Mouse (Mus musculus) heart, embryonic 11.5 days (tissue): ENCODE measurements at regions not wholly inside any gene's neighbourhood (a gene's known extent, or its start where the extent isn't known, plus 50 kb on each side); places are given as distances from the start of the nearest gene placed in this dataset.

Experiments used
- ATAC-seq: fragments of 200-750 bp; cut with Nextera tagmentation; replicated peaks from 2 replicates; pipeline ENCODE4 v1.8.0; 2017; ENCODE audit warnings: moderate library complexity; ENCODE audit not compliant: insufficient number of reproducible peaks, low FRiP score, low TSS enrichment
- H3K27ac ChIP-seq: fragments of 300-500 bp; sonication (generic); 2 replicates; pipeline ENCODE4 v1.5.1; 2014; ENCODE audit warnings: mild to moderate bottlenecking, low read depth, low read length
- H3K27me3 ChIP-seq: fragments of 300-500 bp; sonication (generic); 2 replicates; pipeline ENCODE4 v1.6.1; 2014; ENCODE audit warnings: mild to moderate bottlenecking, low read length, mixed read lengths; ENCODE audit not compliant: control insufficient read depth, insufficient read depth
- H3K36me3 ChIP-seq: fragments of 300-500 bp; sonication (generic); 2 replicates; pipeline ENCODE4 v1.6.1; 2014; ENCODE audit warnings: mild to moderate bottlenecking, low read length, moderate library complexity, mixed read lengths; ENCODE audit not compliant: control insufficient read depth, insufficient read depth
- H3K4me1 ChIP-seq: fragments of 300-500 bp; sonication (generic); 2 replicates; pipeline ENCODE4 v1.6.1; 2014; ENCODE audit warnings: low read length; ENCODE audit not compliant: control insufficient read depth, insufficient read depth
- H3K4me2 ChIP-seq: fragments of 300-500 bp; sonication (generic); 2 replicates; pipeline ENCODE4 v1.6.1; 2014; ENCODE audit warnings: mild to moderate bottlenecking, moderate library complexity
- H3K4me3 ChIP-seq: fragments of 300-500 bp; sonication (generic); 2 replicates; pipeline ENCODE4 v1.5.1; 2014; ENCODE audit warnings: low read depth, low read length
- H3K9ac ChIP-seq: fragments of 300-500 bp; sonication (generic); 2 replicates; pipeline ENCODE4 v1.6.1; 2014; ENCODE audit warnings: mild to moderate bottlenecking, low read depth, low read length, moderate library complexity
- H3K9me3 ChIP-seq: fragments of 300-500 bp; sonication (generic); replicated peaks from 2 replicates; pipeline ENCODE4 v1.6.1; 2016; ENCODE audit warnings: low read length; ENCODE audit not compliant: control insufficient read depth
- whole genome bisulfite sequencing: fragments of 180-500 bp; shearing (Covaris S2); extraction: QIAGEN DNeasy Blood & Tissue Kit; methylation state at CpG from one replicate; pipeline ENCODE4 v1.1.7; 2014; ENCODE audit not compliant: insufficient replicate concordance; 5-methylcytosine and 5-hydroxymethylcytosine counted together

DNA sequence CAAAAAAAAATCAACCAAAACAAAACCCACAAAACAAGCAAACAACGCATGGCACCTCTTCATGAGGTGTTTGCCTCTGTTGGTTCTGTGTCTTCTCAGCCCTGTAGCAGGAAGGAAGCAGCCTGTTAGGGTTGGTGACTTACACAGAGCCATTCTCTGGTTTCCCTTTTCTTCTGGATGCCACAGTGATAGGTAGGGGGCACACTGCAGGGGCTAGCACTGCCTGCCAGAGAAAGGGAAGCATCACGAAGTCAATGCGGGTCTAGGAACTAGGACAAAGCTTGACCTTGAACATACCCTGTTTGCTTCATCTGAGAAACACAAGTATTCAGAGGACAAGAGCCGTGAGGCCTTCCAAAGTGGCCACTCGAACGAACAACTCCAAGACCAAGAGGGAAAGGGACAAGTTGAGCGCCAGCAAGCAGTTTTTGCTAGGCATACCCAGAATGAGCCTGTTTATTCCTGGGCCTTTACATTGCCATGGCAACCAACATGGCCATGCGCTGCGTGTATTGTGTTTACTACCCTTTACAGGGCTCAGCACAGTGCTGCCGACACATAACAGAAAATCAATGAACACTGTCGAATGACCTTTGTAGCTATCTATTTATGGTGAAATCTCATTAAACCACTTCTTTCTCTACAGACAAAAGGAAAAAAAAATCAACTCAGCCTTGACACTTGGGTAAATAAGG lies 91.9 kb upstream of the Dpt start:
- 74% methylated on average over 11 of the region's 11 CpGs for WGBS
- Histone ChIP-seq H3K27me3 (no peaks in the 10 kb centered on the region), H3K4me2 (no peak overlapping the region), H3K4me1 (no peaks in the 10 kb centered on the region), H3K36me3 (no peaks in the 10 kb centered on the region), H3K27ac (no peak overlapping the region), H3K9me3 (peaks cover 3% of the 10 kb centered on the region; the same call in 1 of the 2 replicates), H3K9ac (no peak overlapping the region), H3K4me3 (no peak overlapping the region)
- no peak for ATAC-seq

DNA sequence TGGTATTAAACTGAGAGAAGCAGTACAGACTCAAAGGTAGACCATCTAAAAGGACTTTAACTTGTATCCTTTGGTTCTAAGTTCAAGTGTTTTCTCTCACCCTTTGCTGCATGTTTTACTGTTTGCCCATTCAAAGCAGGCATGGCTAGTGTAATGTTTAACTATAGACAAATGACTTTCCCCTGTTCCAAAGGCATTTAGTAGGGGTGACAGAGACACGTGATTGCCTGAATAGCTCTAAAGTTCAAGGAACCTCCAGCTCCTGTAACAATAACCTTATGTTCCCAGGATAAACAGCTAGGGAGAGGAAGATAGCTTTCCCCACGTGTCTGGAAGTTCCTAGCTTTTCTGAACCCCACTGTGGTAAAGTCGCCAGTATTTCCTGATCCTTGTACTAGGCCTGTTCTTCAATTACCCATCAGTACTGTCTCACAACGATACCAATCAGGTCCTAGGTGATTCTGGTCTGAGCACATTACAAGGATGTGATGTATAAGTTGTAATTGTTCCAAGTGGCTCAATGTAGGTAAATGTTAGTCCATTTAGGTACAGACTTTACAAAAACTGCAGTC lies 92.8 kb upstream of the Dpt start:
- Histone ChIP-seq H3K4me3 (no peak overlapping the region), H3K36me3 (no peaks in the 10 kb centered on the region), H3K4me2 (no peak overlapping the region), H3K9me3 (peaks cover 3% of the 10 kb centered on the region; the same call in 1 of the 2 replicates), H3K9ac (no peak overlapping the region), H3K4me1 (no peaks in the 10 kb centered on the region), H3K27me3 (no peaks in the 10 kb centered on the region), H3K27ac (no peak overlapping the region)
- WGBS: 65% methylated on average over 4 of the region's 4 CpGs
- no peak for ATAC-seq

DNA sequence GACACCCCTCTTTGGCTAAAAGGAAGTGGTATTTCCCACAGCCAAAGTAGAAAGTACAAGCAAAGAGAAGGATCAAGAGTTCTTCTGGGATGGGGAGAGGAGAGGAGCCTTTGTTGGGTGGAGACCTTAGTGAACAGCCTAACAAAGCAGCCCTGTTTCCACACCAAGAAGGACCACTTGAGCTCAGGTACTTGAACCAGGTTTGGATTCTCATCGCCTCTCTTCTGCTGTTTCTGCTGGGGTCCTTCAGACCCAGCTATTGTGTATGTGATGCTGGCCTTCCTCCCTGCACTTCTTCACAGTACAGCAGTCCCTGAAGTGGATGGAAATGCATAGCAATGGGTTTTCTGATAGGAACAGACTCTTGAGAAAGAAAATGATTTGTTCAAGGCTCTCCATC lies 106.4 kb upstream of the Dpt start:
- Histone ChIP-seq H3K27ac (no peak overlapping the region), H3K27me3 (no peaks in the 10 kb centered on the region), H3K9ac (no peak overlapping the region), H3K4me3 (no peak overlapping the region), H3K4me2 (no peak overlapping the region), H3K9me3 (no peaks in the 10 kb centered on the region), H3K36me3 (no peaks in the 10 kb centered on the region), H3K4me1 (no peaks in the 10 kb centered on the region)
- no peak for ATAC-seq
- 65% methylated on average over 1 of the region's 1 CpGs for WGBS

DNA sequence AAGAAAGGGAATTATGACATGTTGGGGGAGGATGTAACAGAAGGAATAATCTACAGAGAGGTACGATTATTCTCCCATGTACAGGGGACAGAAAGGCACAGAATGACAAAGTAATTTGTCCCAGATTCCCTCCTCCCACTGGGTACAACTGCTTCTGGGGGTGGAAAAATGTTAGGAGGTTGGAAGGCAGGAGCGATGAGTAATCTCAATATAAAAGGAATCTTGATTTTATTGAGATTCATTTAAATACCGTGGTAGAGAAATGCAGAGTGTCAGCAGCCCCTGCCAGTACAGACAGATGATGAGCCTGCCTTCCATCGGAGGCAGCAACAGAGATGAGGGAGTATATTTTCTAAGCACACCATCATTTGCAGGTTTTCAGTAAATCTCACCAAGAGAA lies 107.1 kb upstream of the Dpt start:
- Histone ChIP-seq H3K27me3 (no peaks in the 10 kb centered on the region), H3K4me2 (no peak overlapping the region), H3K9me3 (no peaks in the 10 kb centered on the region), H3K36me3 (no peaks in the 10 kb centered on the region), H3K27ac (no peak overlapping the region), H3K4me3 (no peak overlapping the region), H3K4me1 (no peaks in the 10 kb centered on the region), H3K9ac (no peak overlapping the region)
- ATAC-seq: no peak
- WGBS: 82% methylated on average over 4 of the region's 4 CpGs

DNA sequence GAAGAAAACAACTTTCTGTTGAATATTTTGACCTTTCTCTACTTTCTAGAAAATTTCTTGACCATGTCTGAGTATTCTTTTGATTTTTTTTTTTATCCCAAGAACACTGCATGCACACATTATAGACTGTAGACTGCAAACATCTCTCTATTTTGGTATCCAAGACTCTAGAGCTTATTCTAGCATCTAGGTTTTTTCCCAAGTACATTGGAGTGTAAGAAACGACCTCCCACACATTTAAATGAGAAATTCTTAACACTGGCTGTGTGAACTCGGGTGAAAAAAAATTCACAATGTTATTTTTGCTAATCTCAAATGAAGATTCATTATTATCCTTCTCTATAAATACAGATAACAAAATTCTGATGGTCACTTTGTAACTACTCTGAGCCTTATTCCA lies 112.0 kb upstream of the Dpt start:
- Histone ChIP-seq H3K27ac (no peak overlapping the region), H3K36me3 (no peaks in the 10 kb centered on the region), H3K9me3 (no peaks in the 10 kb centered on the region), H3K4me1 (no peaks in the 10 kb centered on the region), H3K4me3 (no peak overlapping the region), H3K4me2 (no peak overlapping the region), H3K27me3 (no peaks in the 10 kb centered on the region), H3K9ac (no peak overlapping the region)
- no peak for ATAC-seq
- WGBS: 54% methylated on average over 2 of the region's 2 CpGs

DNA sequence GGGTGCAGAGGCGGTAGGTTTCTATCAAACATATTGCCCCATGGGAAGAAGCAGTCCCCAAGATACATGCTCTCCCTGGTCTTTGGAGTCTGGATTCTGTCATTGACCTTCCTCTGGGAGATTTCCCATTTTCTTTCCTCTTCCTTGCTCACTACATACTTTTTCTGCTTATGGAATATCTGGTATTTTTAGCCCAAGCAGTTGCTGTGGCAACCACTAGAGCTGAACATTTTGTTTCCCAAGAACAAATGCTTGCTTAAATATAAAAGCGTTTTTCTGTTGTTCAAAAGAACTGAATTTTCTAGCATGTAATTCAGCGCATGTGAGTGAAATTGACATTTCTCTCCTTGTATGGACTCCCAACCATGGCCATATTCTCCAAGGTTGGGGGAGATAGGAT lies 112.7 kb upstream of the Dpt start:
- Histone ChIP-seq H3K4me3 (no peak overlapping the region), H3K27ac (no peak overlapping the region), H3K9me3 (no peaks in the 10 kb centered on the region), H3K36me3 (no peaks in the 10 kb centered on the region), H3K4me1 (no peaks in the 10 kb centered on the region), H3K27me3 (no peaks in the 10 kb centered on the region), H3K9ac (no peak overlapping the region), H3K4me2 (no peak overlapping the region)
- ATAC-seq: no peak
- WGBS: 87% methylated on average over 3 of the region's 3 CpGs

DNA sequence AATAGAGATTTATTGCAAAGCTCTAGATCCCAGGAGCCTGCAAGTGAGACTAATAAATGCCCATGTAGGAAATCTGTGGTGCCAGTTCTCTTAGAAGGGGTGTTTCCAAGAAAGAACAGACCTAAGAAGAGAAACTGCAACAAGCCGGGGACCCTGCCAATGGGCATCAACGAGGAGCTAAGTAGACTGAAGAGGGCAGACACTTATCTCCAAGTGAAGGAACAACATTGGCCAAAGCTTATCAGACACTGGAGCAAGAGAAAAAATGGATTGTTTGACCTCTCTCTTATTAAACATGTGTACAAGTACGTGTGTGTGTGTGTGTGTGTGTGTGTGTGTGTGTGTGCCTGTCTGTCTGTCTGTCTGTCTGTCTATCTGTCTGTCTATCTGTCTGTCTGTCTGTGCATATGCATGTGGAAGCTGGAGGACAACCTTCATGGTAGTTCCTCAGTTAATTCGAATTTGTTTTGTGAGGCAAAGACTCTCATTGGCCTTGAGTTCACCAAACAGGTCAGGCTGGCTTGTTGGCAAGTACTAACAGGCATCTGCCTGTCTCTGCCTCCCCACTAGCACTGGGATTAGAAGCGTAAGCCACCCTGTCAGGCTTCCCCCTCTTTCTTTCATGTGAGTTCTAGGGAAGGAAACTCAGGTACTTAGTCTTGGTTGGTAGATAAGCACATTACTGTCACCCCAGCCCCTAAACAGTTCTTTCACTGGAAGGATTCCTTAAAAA lies 113.4 kb upstream of the Dpt start:
- Histone ChIP-seq H3K4me1 (no peaks in the 10 kb centered on the region; the same call in 1 of the 2 replicates), H3K4me3 (no peak overlapping the region), H3K36me3 (no peaks in the 10 kb centered on the region), H3K27ac (no peak overlapping the region), H3K4me2 (no peak overlapping the region), H3K27me3 (no peaks in the 10 kb centered on the region), H3K9ac (no peak overlapping the region), H3K9me3 (no peaks in the 10 kb centered on the region)
- 64% methylated on average over 5 of the region's 5 CpGs for WGBS
- no peak for ATAC-seq

DNA sequence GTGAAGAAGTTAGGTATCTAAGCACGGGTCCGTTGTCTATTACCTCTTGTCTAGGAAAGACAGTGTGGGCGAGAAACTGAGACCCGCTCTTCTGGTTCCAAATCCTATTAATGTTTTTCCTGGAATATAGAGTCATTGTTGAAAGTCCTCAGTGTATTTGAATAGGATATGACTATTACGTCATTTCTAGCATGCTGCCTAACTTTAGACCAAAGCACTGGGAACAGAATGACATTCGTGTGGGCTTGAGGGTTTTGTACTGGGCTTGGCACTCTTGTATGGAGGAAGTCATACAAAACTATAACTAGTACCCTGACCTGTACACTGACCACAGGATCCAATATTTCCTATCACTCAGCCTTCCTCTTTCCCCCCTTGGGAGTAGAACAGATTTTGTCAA lies 114.0 kb upstream of the Dpt start:
- ATAC-seq: no peak
- H3K27me3 ChIP-seq: no peaks in the 10 kb centered on the region
- H3K27ac ChIP-seq: no peak overlapping the region
- 86% methylated on average over 6 of the region's 6 CpGs for WGBS
- H3K9me3 ChIP-seq: no peaks in the 10 kb centered on the region
- no peaks in the 10 kb centered on the region; the same call in 1 of the 2 replicates for H3K4me1 ChIP-seq
- H3K36me3 ChIP-seq: no peaks in the 10 kb centered on the region
- no peak overlapping the region for H3K4me3 ChIP-seq
- no peak overlapping the region for H3K4me2 ChIP-seq
- no peak overlapping the region for H3K9ac ChIP-seq
